Mouse (Mus musculus): ENCODE results near the gene Grhpr. TPM values are rescaled to one million over a fixed set of nuclear protein-coding genes. Genes with fewer than 3 reads are reported as not detected.

Grhpr gene
- polyA plus RNA-seq, 1 experiment from 2014 or later: 38.2 TPM

DNA sequence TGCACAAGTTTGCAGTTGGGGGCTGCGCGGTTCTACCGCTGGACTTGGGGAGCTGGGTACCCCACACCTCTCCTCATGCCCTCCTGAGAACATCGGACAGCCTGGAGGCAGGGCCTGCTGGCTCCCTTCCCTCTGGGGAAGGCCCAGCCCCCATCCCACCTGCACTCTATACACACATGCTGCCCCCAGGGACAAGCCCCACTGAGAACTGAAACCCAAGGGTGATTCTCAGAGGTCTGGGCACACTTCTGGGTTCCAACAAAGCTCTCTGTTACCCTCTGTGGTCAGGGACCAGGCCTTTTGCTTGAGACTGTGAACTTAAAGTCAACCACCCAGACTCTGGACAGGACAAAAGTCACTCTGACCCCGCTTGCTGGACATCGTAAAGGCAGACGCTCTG, 11.1 kb upstream of the Grhpr start:
- WGBS: 88% methylated on average over 7 of the region's 7 CpGs
- H3K27me3 ChIP-seq (ENCODE audit: control insufficient read depth, insufficient read depth, low read length): no peaks in the 10 kb centered on the region
- H3K27ac ChIP-seq (ENCODE audit: low read depth, low read length): no peak overlapping the region
- H3K9ac ChIP-seq (ENCODE audit: low read length): no peak overlapping the region
- ATAC-seq (ENCODE audit: low FRiP score) (no peak), DNase-seq (ENCODE audit: low spot score, missing footprints) (peak; percentile 68)
- no peaks in the 10 kb centered on the region for H3K36me3 ChIP-seq (ENCODE audit: control insufficient read depth, insufficient read depth, low read length)
- 0 out of 2 replicates have a peak, but pooled peaks cover 2% of the 10 kb centered on the region for H3K4me1 ChIP-seq (ENCODE audit: control insufficient read depth, insufficient read depth, low read length)
- no peaks in the 10 kb centered on the region for H3K9me3 ChIP-seq (ENCODE audit: control insufficient read depth, low read length)
- no peak overlapping the region for H3K4me2 ChIP-seq
- H3K4me3 ChIP-seq (ENCODE audit: low read depth, low read length): no peak overlapping the region

DNA sequence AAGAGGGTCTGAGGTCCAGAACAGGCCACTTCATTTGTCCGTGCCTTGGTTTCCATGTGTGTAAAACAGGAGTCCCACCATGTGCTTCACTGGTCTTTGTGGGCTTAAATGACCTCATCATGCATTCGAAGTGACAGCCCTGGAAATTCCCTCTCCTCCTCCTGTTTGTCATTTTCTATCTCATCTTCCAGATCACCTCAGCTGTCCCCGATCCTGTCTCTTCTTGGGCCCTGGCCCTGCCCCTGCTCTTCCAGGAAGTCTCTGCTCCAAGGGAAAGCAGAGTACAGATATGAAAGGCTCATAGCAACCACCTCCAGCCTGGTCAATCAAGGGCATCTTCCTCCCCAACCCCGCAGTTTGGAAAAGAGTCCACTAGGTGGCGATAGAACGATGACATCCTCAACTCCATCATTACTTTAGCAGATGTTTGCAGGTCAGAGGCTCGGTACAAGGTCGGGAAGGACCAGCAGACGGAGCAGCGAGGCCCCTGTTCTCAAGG, 10.5 kb upstream of the Grhpr start:
- Histone ChIP-seq H3K9ac (ENCODE audit: low read length) (no peak overlapping the region), H3K36me3 (ENCODE audit: control insufficient read depth, insufficient read depth, low read length) (no peaks in the 10 kb centered on the region), H3K4me3 (ENCODE audit: low read depth, low read length) (no peak overlapping the region), H3K27me3 (ENCODE audit: control insufficient read depth, insufficient read depth, low read length) (no peaks in the 10 kb centered on the region), H3K4me2 (no peak overlapping the region), H3K27ac (ENCODE audit: low read depth, low read length) (no peak overlapping the region), H3K4me1 (ENCODE audit: control insufficient read depth, insufficient read depth, low read length) (0 out of 2 replicates have a peak, but pooled peaks cover 2% of the 10 kb centered on the region), H3K9me3 (ENCODE audit: control insufficient read depth, low read length) (no peaks in the 10 kb centered on the region)
- DNase-seq (ENCODE audit: low spot score, missing footprints) (peak; percentile 96), ATAC-seq (ENCODE audit: low FRiP score) (0 out of 2 replicates have a peak, but pooled peaks have one; percentile 22)
- WGBS: 23% methylated on average over 10 of the region's 10 CpGs

DNA sequence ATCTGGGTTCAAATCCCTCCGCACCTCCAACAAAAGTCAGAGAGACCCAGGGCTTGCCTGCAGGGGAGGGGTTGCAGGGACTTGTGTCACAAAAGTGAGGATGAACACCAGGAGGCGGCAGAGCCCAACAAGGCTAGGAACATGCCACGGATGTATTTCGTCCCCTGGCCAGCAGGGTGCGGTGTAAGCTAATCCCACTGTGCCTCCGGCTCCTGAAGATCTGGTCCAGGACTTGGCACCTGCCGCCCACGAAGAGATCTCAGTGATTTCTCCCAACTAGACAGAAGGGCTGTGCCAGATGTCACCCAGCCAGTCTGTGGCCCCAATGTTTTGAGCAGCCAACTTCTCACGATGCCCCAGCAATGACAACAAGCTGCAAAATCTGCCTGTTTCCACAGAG, 7.7 kb upstream of the Grhpr start:
- WGBS: 15% methylated on average over 9 of the region's 9 CpGs
- no peaks in the 10 kb centered on the region for H3K9me3 ChIP-seq (ENCODE audit: control insufficient read depth, low read length)
- H3K36me3 ChIP-seq (ENCODE audit: control insufficient read depth, insufficient read depth, low read length): no peaks in the 10 kb centered on the region
- peak overlapping the region; percentile 24; the same call in 1 of the 2 replicates for H3K9ac ChIP-seq (ENCODE audit: low read length)
- DNase-seq (ENCODE audit: low spot score, missing footprints) (peak; percentile 98), ATAC-seq (ENCODE audit: low FRiP score) (peak; percentile 52; the same call in 1 of the 2 replicates)
- H3K27me3 ChIP-seq (ENCODE audit: control insufficient read depth, insufficient read depth, low read length): no peaks in the 10 kb centered on the region
- peak overlapping the region; percentile 19; the same call in 1 of the 2 replicates for H3K4me2 ChIP-seq
- no peak overlapping the region for H3K27ac ChIP-seq (ENCODE audit: low read depth, low read length)
- H3K4me1 ChIP-seq (ENCODE audit: control insufficient read depth, insufficient read depth, low read length): 0 out of 2 replicates have a peak, but pooled peaks cover 2% of the 10 kb centered on the region
- no peak overlapping the region for H3K4me3 ChIP-seq (ENCODE audit: low read depth, low read length)

DNA sequence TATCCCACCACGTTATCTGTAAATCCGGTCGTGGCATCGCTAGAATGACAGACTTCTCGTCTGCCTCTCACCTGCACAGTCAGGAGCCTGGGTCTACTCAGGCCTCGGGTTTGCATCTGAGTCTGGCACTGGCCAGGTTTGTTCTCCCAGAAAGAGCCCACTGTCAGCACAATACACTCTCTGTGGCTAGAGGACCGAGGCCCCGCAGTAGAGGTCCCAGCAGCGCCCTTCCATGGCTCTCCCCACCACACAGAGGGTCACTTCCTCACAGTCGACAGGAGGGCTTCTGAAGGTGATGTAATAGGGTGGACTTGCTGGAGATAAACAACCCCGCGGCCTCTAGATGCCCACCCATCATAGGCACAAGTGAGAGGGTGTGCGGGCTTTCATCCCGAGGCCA, 7.3 kb upstream of the Grhpr start:
- Histone ChIP-seq H3K36me3 (ENCODE audit: control insufficient read depth, insufficient read depth, low read length) (no peaks in the 10 kb centered on the region), H3K9ac (ENCODE audit: low read length) (peak overlapping the region; percentile 24; the same call in 1 of the 2 replicates), H3K4me2 (peak overlapping the region; percentile 19; the same call in 1 of the 2 replicates), H3K27me3 (ENCODE audit: control insufficient read depth, insufficient read depth, low read length) (no peaks in the 10 kb centered on the region), H3K9me3 (ENCODE audit: control insufficient read depth, low read length) (no peaks in the 10 kb centered on the region), H3K4me3 (ENCODE audit: low read depth, low read length) (no peak overlapping the region), H3K27ac (ENCODE audit: low read depth, low read length) (no peak overlapping the region), H3K4me1 (ENCODE audit: control insufficient read depth, insufficient read depth, low read length) (0 out of 2 replicates have a peak, but pooled peaks cover 2% of the 10 kb centered on the region)
- DNase-seq (ENCODE audit: low spot score, missing footprints) (no peak), ATAC-seq (ENCODE audit: low FRiP score) (peak; percentile 48; the same call in 1 of the 2 replicates)
- 65% methylated on average over 14 of the region's 14 CpGs for WGBS

DNA sequence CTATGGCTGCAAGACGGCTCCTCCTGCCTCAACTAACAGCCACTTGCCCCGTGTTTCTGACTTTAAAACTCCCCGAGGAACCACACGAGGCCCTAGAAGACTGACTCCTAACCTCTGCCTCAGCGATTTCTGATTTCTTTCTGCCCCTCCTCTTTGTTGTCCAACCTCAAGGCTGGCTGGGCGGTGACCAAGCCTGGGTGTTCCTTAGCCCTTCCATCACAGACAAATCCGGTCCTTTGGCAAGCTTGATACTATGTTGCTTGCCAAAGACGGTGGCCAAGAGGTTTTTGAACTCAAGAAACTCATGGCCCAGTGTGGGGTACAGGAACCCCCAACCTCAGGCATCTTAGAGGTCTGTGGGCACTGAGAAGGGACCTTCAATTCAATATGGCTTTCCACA, 6.9 kb upstream of the Grhpr start:
- peak; percentile 51 for DNase-seq (ENCODE audit: low spot score, missing footprints)
- no peak overlapping the region for H3K4me3 ChIP-seq (ENCODE audit: low read depth, low read length)
- H3K9me3 ChIP-seq (ENCODE audit: control insufficient read depth, low read length): no peaks in the 10 kb centered on the region
- no peaks in the 10 kb centered on the region for H3K27me3 ChIP-seq (ENCODE audit: control insufficient read depth, insufficient read depth, low read length)
- H3K36me3 ChIP-seq (ENCODE audit: control insufficient read depth, insufficient read depth, low read length): no peaks in the 10 kb centered on the region
- ATAC-seq (ENCODE audit: low FRiP score): no peak
- H3K27ac ChIP-seq (ENCODE audit: low read depth, low read length): no peak overlapping the region
- 80% methylated on average over 8 of the region's 8 CpGs for WGBS
- no peak overlapping the region for H3K4me2 ChIP-seq
- no peak overlapping the region for H3K9ac ChIP-seq (ENCODE audit: low read length)
- H3K4me1 ChIP-seq (ENCODE audit: control insufficient read depth, insufficient read depth, low read length): 0 out of 2 replicates have a peak, but pooled peaks cover 2% of the 10 kb centered on the region

DNA sequence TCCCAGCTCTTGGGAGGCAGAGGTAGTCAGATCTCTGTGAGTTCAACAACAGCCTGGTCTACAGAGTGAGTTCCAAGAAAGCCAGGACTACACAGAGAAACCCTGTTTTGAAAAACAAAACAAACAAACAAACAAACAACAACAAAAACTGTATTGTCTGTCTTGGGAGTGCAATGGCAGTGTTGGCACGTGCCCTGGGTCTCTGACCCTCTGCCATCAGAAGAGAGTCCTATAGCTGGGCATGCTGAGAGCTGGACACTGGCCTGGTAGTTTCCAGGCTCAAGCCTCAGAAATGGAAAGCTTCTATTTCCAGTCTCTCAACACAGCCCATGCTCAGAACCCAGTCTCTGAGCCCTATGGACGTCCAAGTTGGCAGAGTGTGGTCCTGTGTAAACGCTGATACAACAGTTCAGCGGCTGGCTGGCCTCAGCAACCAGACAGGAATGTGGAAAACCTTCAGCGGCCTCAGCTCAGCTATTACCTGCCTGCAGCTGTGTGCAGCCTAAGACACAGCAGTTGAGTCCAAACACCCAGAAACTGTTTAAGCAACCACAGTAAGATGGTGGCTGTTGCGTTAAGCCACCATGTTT, 5.1 kb upstream of the Grhpr start:
- Histone ChIP-seq H3K36me3 (ENCODE audit: control insufficient read depth, insufficient read depth, low read length) (no peaks in the 10 kb centered on the region), H3K27ac (ENCODE audit: low read depth, low read length) (no peak overlapping the region), H3K4me2 (no peak overlapping the region), H3K27me3 (ENCODE audit: control insufficient read depth, insufficient read depth, low read length) (no peaks in the 10 kb centered on the region), H3K4me1 (ENCODE audit: control insufficient read depth, insufficient read depth, low read length) (no peaks in the 10 kb centered on the region), H3K9ac (ENCODE audit: low read length) (no peak overlapping the region), H3K9me3 (ENCODE audit: control insufficient read depth, low read length) (no peaks in the 10 kb centered on the region), H3K4me3 (ENCODE audit: low read depth, low read length) (no peak overlapping the region)
- 79% methylated on average over 6 of the region's 6 CpGs for WGBS
- ATAC-seq (ENCODE audit: low FRiP score) (no peak), DNase-seq (ENCODE audit: low spot score, missing footprints) (peak; percentile 71)

DNA sequence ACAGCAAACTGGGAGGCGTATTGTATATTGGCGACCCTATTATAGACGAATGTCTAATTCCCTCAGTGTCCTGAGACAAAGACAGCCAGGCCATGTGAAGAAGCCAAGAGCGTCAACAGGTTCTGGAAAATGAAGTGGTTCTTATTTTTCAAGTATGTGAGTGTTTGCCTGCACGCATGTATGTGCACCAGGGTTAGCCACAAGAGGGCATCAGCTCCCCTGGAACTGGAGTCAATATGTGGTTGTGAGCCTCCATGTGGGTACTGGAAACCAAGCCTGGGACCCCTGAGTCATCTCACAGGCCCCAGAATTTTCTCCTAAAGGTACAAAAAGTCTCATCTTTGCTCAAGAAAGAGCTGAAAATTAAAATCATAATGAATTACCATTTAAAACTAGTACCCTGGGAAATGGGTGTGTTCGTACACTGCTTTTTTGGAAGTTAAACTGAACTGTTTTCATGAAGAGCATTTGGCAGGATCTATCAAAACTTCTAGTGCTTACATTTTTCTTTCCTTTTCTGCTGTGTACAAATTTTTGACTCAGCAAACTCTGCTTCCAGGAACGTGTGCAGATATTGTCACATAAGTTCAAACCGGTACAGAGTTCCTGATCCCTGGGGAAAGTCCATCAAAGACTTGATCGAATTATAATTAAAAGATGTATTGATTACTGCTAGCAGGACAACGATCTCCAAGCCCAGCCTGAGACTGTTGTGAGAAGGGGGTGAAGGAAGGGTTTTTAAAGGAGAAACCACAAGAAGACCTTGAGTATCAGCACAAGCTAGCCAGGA, 4.1 kb upstream of the Grhpr start:
- H3K27ac ChIP-seq (ENCODE audit: low read depth, low read length): no peak overlapping the region
- DNase-seq (ENCODE audit: low spot score, missing footprints) (peak; percentile 62), ATAC-seq (ENCODE audit: low FRiP score) (no peak)
- H3K4me3 ChIP-seq (ENCODE audit: low read depth, low read length): no peak overlapping the region
- H3K27me3 ChIP-seq (ENCODE audit: control insufficient read depth, insufficient read depth, low read length): no peaks in the 10 kb centered on the region
- 87% methylated on average over 10 of the region's 10 CpGs for WGBS
- no peaks in the 10 kb centered on the region for H3K9me3 ChIP-seq (ENCODE audit: control insufficient read depth, low read length)
- H3K9ac ChIP-seq (ENCODE audit: low read length): no peak overlapping the region
- no peaks in the 10 kb centered on the region for H3K36me3 ChIP-seq (ENCODE audit: control insufficient read depth, insufficient read depth, low read length)
- no peak overlapping the region for H3K4me2 ChIP-seq
- peaks cover 6% of the 10 kb centered on the region; the same call in 1 of the 2 replicates for H3K4me1 ChIP-seq (ENCODE audit: control insufficient read depth, insufficient read depth, low read length)

DNA sequence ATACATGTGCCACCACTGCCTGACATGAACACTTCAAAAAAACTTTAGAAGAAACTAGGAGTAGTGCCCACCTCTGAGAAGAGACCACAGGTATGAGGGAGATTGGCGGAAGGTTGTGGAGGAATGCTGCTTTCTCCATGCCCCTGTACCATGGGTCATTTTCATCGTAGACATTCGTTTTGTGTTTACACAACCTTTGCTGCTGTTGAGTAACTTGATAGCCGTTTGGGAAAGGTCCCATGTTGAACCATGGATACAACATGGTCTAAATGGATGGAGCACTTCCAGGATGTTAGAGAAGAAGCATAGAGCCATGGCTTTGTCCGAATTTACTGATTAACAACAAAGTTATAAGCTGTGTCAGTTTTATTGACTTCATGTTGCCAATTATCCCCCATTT, 3.0 kb upstream of the Grhpr start:
- ATAC-seq (ENCODE audit: low FRiP score) (no peak), DNase-seq (ENCODE audit: low spot score, missing footprints) (peak; percentile 6)
- Histone ChIP-seq H3K27ac (ENCODE audit: low read depth, low read length) (no peak overlapping the region), H3K4me2 (no peak overlapping the region), H3K27me3 (ENCODE audit: control insufficient read depth, insufficient read depth, low read length) (no peaks in the 10 kb centered on the region), H3K9me3 (ENCODE audit: control insufficient read depth, low read length) (no peaks in the 10 kb centered on the region), H3K9ac (ENCODE audit: low read length) (no peak overlapping the region), H3K4me3 (ENCODE audit: low read depth, low read length) (no peak overlapping the region), H3K36me3 (ENCODE audit: control insufficient read depth, insufficient read depth, low read length) (no peaks in the 10 kb centered on the region), H3K4me1 (ENCODE audit: control insufficient read depth, insufficient read depth, low read length) (peaks cover 12% of the 10 kb centered on the region; the same call in 1 of the 2 replicates)
- WGBS: 83% methylated on average over 5 of the region's 5 CpGs

DNA sequence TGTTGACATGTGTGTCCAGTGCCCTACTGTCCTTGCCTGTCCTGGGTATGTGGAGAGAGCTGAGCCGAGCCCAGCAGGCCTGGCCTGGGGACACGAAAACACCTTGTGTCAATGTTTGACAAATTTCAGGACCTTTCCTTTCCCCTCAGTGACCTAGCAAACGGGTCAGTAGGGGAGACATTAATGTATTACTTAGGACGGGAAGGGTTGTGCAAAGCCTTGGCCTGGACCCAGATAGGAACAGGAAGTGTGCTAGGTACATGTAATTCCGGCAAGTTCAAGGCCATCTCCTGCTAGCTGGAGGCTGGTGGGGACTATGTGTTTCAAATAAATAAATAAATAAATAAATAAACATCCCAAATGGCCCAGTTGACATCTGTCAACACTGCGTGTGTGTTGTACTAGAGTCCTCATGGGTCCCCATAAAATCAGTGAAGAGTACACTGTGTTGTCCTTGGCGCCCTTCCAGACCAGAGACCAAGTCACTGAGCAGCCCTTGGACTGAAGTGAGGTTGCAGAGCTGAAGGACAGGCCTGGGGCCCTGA, 1.3 kb upstream of the Grhpr start:
- peaks cover 12% of the 10 kb centered on the region; the same call in 1 of the 2 replicates for H3K4me1 ChIP-seq (ENCODE audit: control insufficient read depth, insufficient read depth, low read length)
- no peak overlapping the region for H3K4me2 ChIP-seq
- 82% methylated on average over 7 of the region's 7 CpGs for WGBS
- no peaks in the 10 kb centered on the region for H3K27me3 ChIP-seq (ENCODE audit: control insufficient read depth, insufficient read depth, low read length)
- H3K27ac ChIP-seq (ENCODE audit: low read depth, low read length): no peak overlapping the region
- H3K9ac ChIP-seq (ENCODE audit: low read length): no peak overlapping the region
- H3K4me3 ChIP-seq (ENCODE audit: low read depth, low read length): no peak overlapping the region
- H3K36me3 ChIP-seq (ENCODE audit: control insufficient read depth, insufficient read depth, low read length): no peaks in the 10 kb centered on the region
- no peaks in the 10 kb centered on the region for H3K9me3 ChIP-seq (ENCODE audit: control insufficient read depth, low read length)
- DNase-seq (ENCODE audit: low spot score, missing footprints) (peak; percentile 79), ATAC-seq (ENCODE audit: low FRiP score) (no peak)
